Mouse (Mus musculus) hindbrain, embryonic 11.5 days (tissue): Measurements from ENCODE around the gene Nat8f4. TPM values are rescaled to one million over a fixed set of nuclear protein-coding genes. Genes with fewer than 3 reads are reported as not detected.
"Not testable (repeated sequence)": the region's sequence is repeated elsewhere in the genome, so short reads cannot be mapped to it uniquely, and the experiment has no call there.

Experiments used
- ATAC-seq: fragments of 200-750 bp; cut with Nextera tagmentation; 2 replicates; pipeline ENCODE4 v1.8.0; 2017; ENCODE audit warnings: mild to moderate bottlenecking, moderate TSS enrichment, moderate library complexity; ENCODE audit not compliant: low FRiP score
- DNase-seq: peaks from one replicate; pipeline ENCODE4 v3.0.0-alpha.2; 2015; ENCODE audit warnings: low spot score
- H3K27ac ChIP-seq: fragments of 300-500 bp; sonication (generic); 2 replicates; pipeline ENCODE4 v1.5.1; 2014; ENCODE audit warnings: mild to moderate bottlenecking, low read depth, low read length
- H3K27me3 ChIP-seq: fragments of 300-500 bp; sonication (generic); 2 replicates; pipeline ENCODE4 v1.6.1; 2014; ENCODE audit warnings: mild to moderate bottlenecking, low read length, moderate library complexity, mixed read lengths; ENCODE audit not compliant: control insufficient read depth, insufficient read depth
- H3K36me3 ChIP-seq: fragments of 300-500 bp; sonication (generic); 2 replicates; pipeline ENCODE4 v1.6.1; 2014; ENCODE audit warnings: mild to moderate bottlenecking, low read length, moderate library complexity, mixed read lengths; ENCODE audit not compliant: control insufficient read depth, insufficient read depth
- H3K4me1 ChIP-seq: fragments of 300-500 bp; sonication (generic); replicated peaks from 2 replicates; pipeline ENCODE4 v1.6.1; 2014; ENCODE audit warnings: low read length, mixed read lengths; ENCODE audit not compliant: control insufficient read depth, insufficient read depth
- H3K4me2 ChIP-seq: fragments of 300-500 bp; sonication (generic); replicated peaks from 2 replicates; pipeline ENCODE4 v1.6.1; 2014; ENCODE audit warnings: mild to moderate bottlenecking, low read depth, low read length
- H3K4me3 ChIP-seq: fragments of 300-500 bp; sonication (generic); 2 replicates; pipeline ENCODE4 v1.5.1; 2014; ENCODE audit warnings: low read depth, low read length
- H3K9ac ChIP-seq: fragments of 300-500 bp; sonication (generic); 2 replicates; pipeline ENCODE4 v1.6.1; 2014; ENCODE audit warnings: low read depth, low read length
- H3K9me3 ChIP-seq: fragments of 300-500 bp; sonication (generic); 2 replicates; pipeline ENCODE4 v1.6.1; 2016; ENCODE audit warnings: low read length; ENCODE audit not compliant: control insufficient read depth
- WGBS: fragments of 180-500 bp; shearing (Covaris S2); extraction: QIAGEN DNeasy Blood & Tissue Kit; methylation state at CpG from one replicate; pipeline ENCODE4 v1.1.7; 2014; 5-methylcytosine and 5-hydroxymethylcytosine counted together
- polyA plus RNA-seq: library from polyadenylated mRNA; unstranded; fragments of >200 nt; fragmentation: Nextera tagmentation; extraction: Ambion mirVana; gene quantifications from 2 replicates; pipeline ENCODE4 v1.2.1, GENCODE M21; 2014

The Nat8f4 gene
- 4.8 and 5.2 TPM in 2 replicates for polyA plus RNA-seq

GRCm38 (mm10) chr6:85904642-85905061 is at the start of gene Nat8f4:
Gene Nat8f4 (minus strand): TSS chr6:85904884.
- H3K27ac ChIP-seq, H3K27me3 ChIP-seq: not testable (repeated sequence)

GRCm38 (mm10) chr6:85948549-85948948 is 43.9 kb upstream of the Nat8f4 start:
- Histone ChIP-seq H3K4me1 (no peaks in the 10 kb centered on the region), H3K27ac (no peak overlapping the region), H3K4me3 (no peak overlapping the region), H3K27me3 (no peaks in the 10 kb centered on the region), H3K9ac (no peak overlapping the region), H3K9me3 (no peaks in the 10 kb centered on the region), H3K4me2 (no peak overlapping the region), H3K36me3 (peaks cover 10% of the 10 kb centered on the region)
- ATAC-seq (no peak), DNase-seq (no peak)
- 89% methylated on average over 6 of the region's 6 CpGs for WGBS

More at GRCm38 (mm10) chr6:85904642-85905061, at the start of gene Nat8f4:
- H3K36me3 ChIP-seq, H3K9ac ChIP-seq, H3K9me3 ChIP-seq, H3K4me1 ChIP-seq: not testable (repeated sequence)
- DNase-seq (peak; percentile 55), ATAC-seq (peak; percentile 51; the same call in 1 of the 2 replicates)
- 18% methylated on average over 20 of the region's 20 CpGs for WGBS
- Histone ChIP-seq H3K4me3 (peak within 1 kb of the TSS; percentile 22), H3K4me2 (peak within 1 kb of the TSS; percentile 0; the same call in 1 of the 2 replicates)

- Histone ChIP-seq H3K36me3 (0 out of 2 replicates have a peak, but pooled peaks cover 2% of the 10 kb centered on the region), H3K9me3 (no peaks in the 10 kb centered on the region), H3K4me2 (no peak overlapping the region), H3K4me1 (no peaks in the 10 kb centered on the region), H3K27ac (no peak overlapping the region), H3K9ac (no peak overlapping the region), H3K27me3 (no peaks in the 10 kb centered on the region), H3K4me3 (no peak overlapping the region)
- no peak for DNase-seq
- ATAC-seq: no peak
- 96% methylated on average over 3 of the region's 3 CpGs for WGBS
Observed at GRCm38 (mm10) chr6:85942469-85942868, 37.8 kb upstream of the Nat8f4 start.

- ATAC-seq (no peak), DNase-seq (no peak)
- no peak overlapping the region for H3K4me3 ChIP-seq
- 81% methylated on average over 10 of the region's 10 CpGs for WGBS
- H3K4me2 ChIP-seq: no peak overlapping the region
- no peaks in the 10 kb centered on the region for H3K27me3 ChIP-seq
- no peaks in the 10 kb centered on the region for H3K4me1 ChIP-seq
- H3K36me3 ChIP-seq: no peaks in the 10 kb centered on the region
- no peak overlapping the region for H3K27ac ChIP-seq
- H3K9me3 ChIP-seq: no peaks in the 10 kb centered on the region
- H3K9ac ChIP-seq: no peak overlapping the region
Observed at GRCm38 (mm10) chr6:85938701-85939100, 34.0 kb upstream of the Nat8f4 start.

- 0 out of 2 replicates have a peak overlapping the region, but pooled peaks have one; percentile 1 for H3K27ac ChIP-seq
- DNase-seq: peak; percentile 74
Observed at GRCm38 (mm10) chr6:85936508-85937465, 32.1 kb upstream of the Nat8f4 start.

GRCm38 (mm10) chr6:85935646-85936045 is 31.0 kb upstream of the Nat8f4 start:
- 72% methylated on average over 3 of the region's 3 CpGs for WGBS
- Histone ChIP-seq H3K9ac (no peak overlapping the region), H3K4me1 (no peaks in the 10 kb centered on the region), H3K4me3 (no peak overlapping the region), H3K27ac (no peak overlapping the region), H3K36me3 (no peaks in the 10 kb centered on the region), H3K9me3 (no peaks in the 10 kb centered on the region), H3K4me2 (no peak overlapping the region), H3K27me3 (no peaks in the 10 kb centered on the region)
- no peak for ATAC-seq
- DNase-seq: no peak

More at GRCm38 (mm10) chr6:85936508-85937465, 32.1 kb upstream of the Nat8f4 start:
- Histone ChIP-seq H3K9ac (peak overlapping the region; percentile 49; the same call in 1 of the 2 replicates), H3K4me3 (peak overlapping the region; percentile 39), H3K4me2 (peak overlapping the region; percentile 45)
- not testable (repeated sequence) for H3K27me3 ChIP-seq, H3K4me1 ChIP-seq, H3K9me3 ChIP-seq, H3K36me3 ChIP-seq
- 2% methylated on average over 34 of the region's 50 CpGs for WGBS
- peak; percentile 96 for ATAC-seq

GRCm38 (mm10) chr6:85934047-85934446 is 29.4 kb upstream of the Nat8f4 start:
- no peaks in the 10 kb centered on the region for H3K27me3 ChIP-seq
- H3K4me1 ChIP-seq: no peaks in the 10 kb centered on the region
- no peak for ATAC-seq
- H3K36me3 ChIP-seq: no peaks in the 10 kb centered on the region
- DNase-seq: no peak
- H3K9ac ChIP-seq: no peak overlapping the region
- no peak overlapping the region for H3K4me3 ChIP-seq
- no peak overlapping the region for H3K27ac ChIP-seq
- no peaks in the 10 kb centered on the region for H3K9me3 ChIP-seq
- 88% methylated on average over 8 of the region's 8 CpGs for WGBS
- H3K4me2 ChIP-seq: no peak overlapping the region

- WGBS: 86% methylated on average over 1 of the region's 1 CpGs
Observed at GRCm38 (mm10) chr6:85929312-85929711, 24.6 kb upstream of the Nat8f4 start.

More at GRCm38 (mm10) chr6:85929312-85929711, 24.6 kb upstream of the Nat8f4 start:
- no peaks in the 10 kb centered on the region for H3K27me3 ChIP-seq
- no peak for ATAC-seq
- peaks cover 11% of the 10 kb centered on the region for H3K36me3 ChIP-seq
- no peaks in the 10 kb centered on the region for H3K4me1 ChIP-seq
- no peak overlapping the region for H3K9ac ChIP-seq
- no peak overlapping the region for H3K4me3 ChIP-seq
- H3K9me3 ChIP-seq: no peaks in the 10 kb centered on the region
- H3K4me2 ChIP-seq: no peak overlapping the region
- DNase-seq: no peak
- H3K27ac ChIP-seq: no peak overlapping the region
